Mouse (Mus musculus): ENCODE results near the gene Gm26566. TPM values are rescaled to one million over a fixed set of nuclear protein-coding genes. Genes with fewer than 3 reads are reported as not detected.
A peak's percentile ranks its signal among the peaks of the same experiment; 100 is the strongest.
"Not testable (repeated sequence)": the region's sequence is repeated elsewhere in the genome, so short reads cannot be mapped to it uniquely, and the experiment has no call there.

Gene Gm26566
- polyA plus RNA-seq, 1 experiment from 2014 or later = 1.3 TPM

- Histone ChIP-seq H3K4me1 (ENCODE audit: insufficient read depth, low read length) (no peaks in the 10 kb centered on the region), H3K9me3 (ENCODE audit: low read length) (no peaks in the 10 kb centered on the region), H3K27me3 (ENCODE audit: insufficient read depth, low read length) (no peaks in the 10 kb centered on the region), H3K4me2 (replicated peaks; ENCODE audit: low read depth, low read length) (no peak overlapping the region), H3K27ac (ENCODE audit: low read length) (no peak overlapping the region), H3K36me3 (ENCODE audit: insufficient read depth, low read length) (no peaks in the 10 kb centered on the region), H3K4me3 (ENCODE audit: low read length) (no peak overlapping the region), H3K9ac (replicated peaks; ENCODE audit: low read length) (no peak overlapping the region)
- ATAC-seq (ENCODE audit: low FRiP score, low TSS enrichment) = no peak
- 75% methylated on average over 6 of the region's 6 CpGs for WGBS
These were observed 5.1 kb downstream of the Gm26566 start for GRCm38 (mm10) chr4:88726727-88727126.

- Histone ChIP-seq H3K9ac (replicated peaks; ENCODE audit: low read length) (no peak overlapping the region), H3K27ac (ENCODE audit: low read length) (no peak overlapping the region), H3K4me1 (ENCODE audit: insufficient read depth, low read length) (no peaks in the 10 kb centered on the region), H3K27me3 (ENCODE audit: insufficient read depth, low read length) (no peaks in the 10 kb centered on the region), H3K36me3 (ENCODE audit: insufficient read depth, low read length) (no peaks in the 10 kb centered on the region), H3K4me3 (ENCODE audit: low read length) (no peak overlapping the region), H3K4me2 (replicated peaks; ENCODE audit: low read depth, low read length) (no peak overlapping the region), H3K9me3 (ENCODE audit: low read length) (no peaks in the 10 kb centered on the region)
- peak; percentile 57; the same call in 1 of the 2 replicates for ATAC-seq (ENCODE audit: low FRiP score, low TSS enrichment)
- WGBS = 0% methylated on average over 1 of the region's 1 CpGs
These were observed 5.7 kb downstream of the Gm26566 start for GRCm38 (mm10) chr4:88727324-88727723.

- Histone ChIP-seq H3K27me3 (ENCODE audit: insufficient read depth, low read length) (no peaks in the 10 kb centered on the region), H3K4me2 (replicated peaks; ENCODE audit: low read depth, low read length) (no peak overlapping the region), H3K27ac (ENCODE audit: low read length) (no peak overlapping the region), H3K9ac (replicated peaks; ENCODE audit: low read length) (no peak overlapping the region), H3K9me3 (ENCODE audit: low read length) (no peaks in the 10 kb centered on the region), H3K4me3 (ENCODE audit: low read length) (no peak overlapping the region), H3K4me1 (ENCODE audit: insufficient read depth, low read length) (no peaks in the 10 kb centered on the region), H3K36me3 (ENCODE audit: insufficient read depth, low read length) (no peaks in the 10 kb centered on the region)
- WGBS = 5% methylated on average over 2 of the region's 2 CpGs
- ATAC-seq (ENCODE audit: low FRiP score, low TSS enrichment) = no peak
These were observed 16.9 kb downstream of the Gm26566 start for GRCm38 (mm10) chr4:88738480-88738879.

- 87% methylated on average over 6 of the region's 6 CpGs for WGBS
- Histone ChIP-seq H3K27ac (ENCODE audit: low read length) (no peak overlapping the region), H3K4me3 (ENCODE audit: low read length) (no peak overlapping the region), H3K27me3 (ENCODE audit: insufficient read depth, low read length) (no peaks in the 10 kb centered on the region), H3K36me3 (ENCODE audit: insufficient read depth, low read length) (no peaks in the 10 kb centered on the region), H3K9me3 (ENCODE audit: low read length) (no peaks in the 10 kb centered on the region), H3K9ac (replicated peaks; ENCODE audit: low read length) (no peak overlapping the region), H3K4me1 (ENCODE audit: insufficient read depth, low read length) (no peaks in the 10 kb centered on the region), H3K4me2 (replicated peaks; ENCODE audit: low read depth, low read length) (no peak overlapping the region)
- ATAC-seq (ENCODE audit: low FRiP score, low TSS enrichment) = no peak
These were observed 17.4 kb downstream of the Gm26566 start for GRCm38 (mm10) chr4:88739036-88739435.

GRCm38 (mm10) chr4:88741426-88741825, 19.8 kb downstream of the Gm26566 start:
- no peak for ATAC-seq (ENCODE audit: low FRiP score, low TSS enrichment)
- Histone ChIP-seq H3K36me3 (ENCODE audit: insufficient read depth, low read length) (no peaks in the 10 kb centered on the region), H3K27me3 (ENCODE audit: insufficient read depth, low read length) (no peaks in the 10 kb centered on the region), H3K4me2 (replicated peaks; ENCODE audit: low read depth, low read length) (no peak overlapping the region), H3K4me1 (ENCODE audit: insufficient read depth, low read length) (no peaks in the 10 kb centered on the region), H3K9me3 (ENCODE audit: low read length) (no peaks in the 10 kb centered on the region), H3K4me3 (ENCODE audit: low read length) (no peak overlapping the region), H3K27ac (ENCODE audit: low read length) (no peak overlapping the region), H3K9ac (replicated peaks; ENCODE audit: low read length) (no peak overlapping the region)
- WGBS = 80% methylated on average over 4 of the region's 4 CpGs

GRCm38 (mm10) chr4:88742771-88743371, 21.3 kb downstream of the Gm26566 start:
- H3K27me3 ChIP-seq (ENCODE audit: insufficient read depth, low read length) = no peaks in the 10 kb centered on the region
- H3K4me3 ChIP-seq (ENCODE audit: low read length) = no peak overlapping the region
- no peaks in the 10 kb centered on the region for H3K9me3 ChIP-seq (ENCODE audit: low read length)
- H3K27ac ChIP-seq (ENCODE audit: low read length) = no peak overlapping the region
- no peaks in the 10 kb centered on the region for H3K4me1 ChIP-seq (ENCODE audit: insufficient read depth, low read length)
- H3K4me2 ChIP-seq (replicated peaks; ENCODE audit: low read depth, low read length) = no peak overlapping the region
- WGBS = 76% methylated on average over 7 of the region's 7 CpGs
- H3K36me3 ChIP-seq (ENCODE audit: insufficient read depth, low read length) = no peaks in the 10 kb centered on the region
- H3K9ac ChIP-seq (replicated peaks; ENCODE audit: low read length) = no peak overlapping the region
- no peak for ATAC-seq (ENCODE audit: low FRiP score, low TSS enrichment)

- Histone ChIP-seq H3K27me3 (ENCODE audit: insufficient read depth, low read length) (no peaks in the 10 kb centered on the region), H3K4me3 (ENCODE audit: low read length) (no peak overlapping the region), H3K4me2 (replicated peaks; ENCODE audit: low read depth, low read length) (no peak overlapping the region), H3K9ac (replicated peaks; ENCODE audit: low read length) (no peak overlapping the region), H3K27ac (ENCODE audit: low read length) (no peak overlapping the region), H3K9me3 (ENCODE audit: low read length) (no peaks in the 10 kb centered on the region), H3K4me1 (ENCODE audit: insufficient read depth, low read length) (no peaks in the 10 kb centered on the region), H3K36me3 (ENCODE audit: insufficient read depth, low read length) (no peaks in the 10 kb centered on the region)
- WGBS = 58% methylated on average over 3 of the region's 3 CpGs
- ATAC-seq (ENCODE audit: low FRiP score, low TSS enrichment) = no peak
These were observed 22.6 kb downstream of the Gm26566 start for GRCm38 (mm10) chr4:88744207-88744606.

- no peaks in the 10 kb centered on the region for H3K4me1 ChIP-seq (ENCODE audit: insufficient read depth, low read length)
- H3K9me3 ChIP-seq (ENCODE audit: low read length) = no peaks in the 10 kb centered on the region
- no peak overlapping the region for H3K4me2 ChIP-seq (replicated peaks; ENCODE audit: low read depth, low read length)
- no peak overlapping the region for H3K4me3 ChIP-seq (ENCODE audit: low read length)
- H3K27me3 ChIP-seq (ENCODE audit: insufficient read depth, low read length) = no peaks in the 10 kb centered on the region
- no peak overlapping the region for H3K27ac ChIP-seq (ENCODE audit: low read length)
- H3K9ac ChIP-seq (replicated peaks; ENCODE audit: low read length) = no peak overlapping the region
- ATAC-seq (ENCODE audit: low FRiP score, low TSS enrichment) = no peak
- H3K36me3 ChIP-seq (ENCODE audit: insufficient read depth, low read length) = no peaks in the 10 kb centered on the region
- 50% methylated on average over 6 of the region's 6 CpGs for WGBS
These were observed 28.3 kb downstream of the Gm26566 start for GRCm38 (mm10) chr4:88749926-88750325.

GRCm38 (mm10) chr4:88754818-88755340, 33.3 kb downstream of the Gm26566 start, which contains the start of gene Gm13271:
Gene Gm13271, plus strand, starts transcription at chr4:88754868.
- not testable (repeated sequence) for H3K4me1 ChIP-seq (ENCODE audit: insufficient read depth, low read length); H3K36me3 ChIP-seq (ENCODE audit: insufficient read depth, low read length); ATAC-seq (ENCODE audit: low FRiP score, low TSS enrichment); H3K4me3 ChIP-seq (ENCODE audit: low read length); H3K4me2 ChIP-seq (replicated peaks; ENCODE audit: low read depth, low read length); H3K9me3 ChIP-seq (ENCODE audit: low read length); H3K9ac ChIP-seq (replicated peaks; ENCODE audit: low read length); H3K27me3 ChIP-seq (ENCODE audit: insufficient read depth, low read length); H3K27ac ChIP-seq (ENCODE audit: low read length)
- 78% methylated on average over 15 of the region's 15 CpGs for WGBS

GRCm38 (mm10) chr4:88756581-88757513, 35.2 kb downstream of the Gm26566 start:
- WGBS = 9% methylated on average over 27 of the region's 31 CpGs
- not testable (repeated sequence) for ATAC-seq (ENCODE audit: low FRiP score, low TSS enrichment); H3K27me3 ChIP-seq (ENCODE audit: insufficient read depth, low read length); H3K9me3 ChIP-seq (ENCODE audit: low read length); H3K36me3 ChIP-seq (ENCODE audit: insufficient read depth, low read length); H3K4me1 ChIP-seq (ENCODE audit: insufficient read depth, low read length)
- Histone ChIP-seq H3K9ac (replicated peaks; ENCODE audit: low read length) (peak overlapping the region; percentile 76), H3K4me3 (ENCODE audit: low read length) (peak overlapping the region; percentile 57), H3K27ac (ENCODE audit: low read length) (peak overlapping the region; percentile 97), H3K4me2 (replicated peaks; ENCODE audit: low read depth, low read length) (peak overlapping the region; percentile 77)

All from kidney, embryonic 16.5 days (tissue).